Mouse (Mus musculus): Measurements from ENCODE around the gene Rasl11b. TPM values are rescaled to one million over a fixed set of nuclear protein-coding genes. Genes with fewer than 3 reads are reported as not detected.
A peak's percentile ranks its signal among the peaks of the same experiment; 100 is the strongest.

Gene Rasl11b
- total and polyA plus RNA-seq, 2 experiments from 2014 or later = 2.6 to 10.6 TPM

- Histone ChIP-seq H3K4me1 (ENCODE audit: insufficient read depth, low read length) (peaks cover 6% of the 10 kb centered on the region), H3K27ac (ENCODE audit: low read depth, low read length) (no peak overlapping the region), H3K4me2 (ENCODE audit: low read depth, low read length, poor library complexity, severe bottlenecking) (peak overlapping the region; percentile 93), H3K36me3 (ENCODE audit: insufficient read depth, low read length) (no peaks in the 10 kb centered on the region), H3K27me3 (ENCODE audit: insufficient read depth, low read length) (no peaks in the 10 kb centered on the region), H3K4me3 (ENCODE audit: low read depth, low read length) (peak overlapping the region; percentile 80; the same call in 1 of the 2 replicates), H3K9ac (replicated peaks; ENCODE audit: low read length, poor library complexity, severe bottlenecking) (no peak overlapping the region), H3K9me3 (ENCODE audit: low read length) (no peaks in the 10 kb centered on the region)
- ATAC-seq (ENCODE audit: low FRiP score) (no peak), DNase-seq (ENCODE audit: low spot score) (no peak)
- 7% methylated on average over 4 of the region's 4 CpGs for WGBS
- TF ChIP-seq CTCF (IDR thresholded peaks at IDR 0.05) = no peak
Observed at GRCm38 (mm10) chr5:74196307-74196618, 1.2 kb downstream of the Rasl11b start.

GRCm38 (mm10) chr5:74197541-74198330, 2.6 kb downstream of the Rasl11b start:
- DNase-seq (ENCODE audit: low spot score) = peak; percentile 44
- WGBS = 75% methylated on average over 22 of the region's 22 CpGs
- Histone ChIP-seq H3K27me3 (ENCODE audit: insufficient read depth, low read length) (no peaks in the 10 kb centered on the region), H3K9ac (replicated peaks; ENCODE audit: low read length, poor library complexity, severe bottlenecking) (no peak overlapping the region), H3K4me3 (ENCODE audit: low read depth, low read length) (no peak overlapping the region), H3K4me1 (ENCODE audit: insufficient read depth, low read length) (peaks cover 6% of the 10 kb centered on the region), H3K9me3 (ENCODE audit: low read length) (no peaks in the 10 kb centered on the region), H3K4me2 (ENCODE audit: low read depth, low read length, poor library complexity, severe bottlenecking) (no peak overlapping the region), H3K27ac (ENCODE audit: low read depth, low read length) (no peak overlapping the region), H3K36me3 (ENCODE audit: insufficient read depth, low read length) (no peaks in the 10 kb centered on the region)
- ATAC-seq (ENCODE audit: low FRiP score) = no peak
- TF ChIP-seq CTCF (IDR thresholded peaks at IDR 0.05) = no peak

GRCm38 (mm10) chr5:74198446-74198845, 3.4 kb downstream of the Rasl11b start:
- TF ChIP-seq CTCF (IDR thresholded peaks at IDR 0.05) = no peak
- no peaks in the 10 kb centered on the region for H3K27me3 ChIP-seq (ENCODE audit: insufficient read depth, low read length)
- H3K4me3 ChIP-seq (ENCODE audit: low read depth, low read length) = no peak overlapping the region
- H3K27ac ChIP-seq (ENCODE audit: low read depth, low read length) = no peak overlapping the region
- no peaks in the 10 kb centered on the region for H3K9me3 ChIP-seq (ENCODE audit: low read length)
- H3K36me3 ChIP-seq (ENCODE audit: insufficient read depth, low read length) = no peaks in the 10 kb centered on the region
- no peak overlapping the region for H3K9ac ChIP-seq (replicated peaks; ENCODE audit: low read length, poor library complexity, severe bottlenecking)
- ATAC-seq (ENCODE audit: low FRiP score) (no peak), DNase-seq (ENCODE audit: low spot score) (peak; percentile 67)
- H3K4me2 ChIP-seq (ENCODE audit: low read depth, low read length, poor library complexity, severe bottlenecking) = no peak overlapping the region
- 80% methylated on average over 11 of the region's 11 CpGs for WGBS
- peaks cover 6% of the 10 kb centered on the region for H3K4me1 ChIP-seq (ENCODE audit: insufficient read depth, low read length)

GRCm38 (mm10) chr5:74199793-74200192, 4.7 kb downstream of the Rasl11b start:
- no peak for ATAC-seq (ENCODE audit: low FRiP score)
- WGBS = 90% methylated on average over 13 of the region's 13 CpGs
- H3K4me1 ChIP-seq (ENCODE audit: insufficient read depth, low read length) = peaks cover 3% of the 10 kb centered on the region

GRCm38 (mm10) chr5:74200481-74200880, 5.4 kb downstream of the Rasl11b start:
- Histone ChIP-seq H3K9me3 (ENCODE audit: low read length) (no peaks in the 10 kb centered on the region), H3K27me3 (ENCODE audit: insufficient read depth, low read length) (no peaks in the 10 kb centered on the region), H3K4me2 (ENCODE audit: low read depth, low read length, poor library complexity, severe bottlenecking) (no peak overlapping the region), H3K27ac (ENCODE audit: low read depth, low read length) (no peak overlapping the region), H3K36me3 (ENCODE audit: insufficient read depth, low read length) (no peaks in the 10 kb centered on the region), H3K4me1 (ENCODE audit: insufficient read depth, low read length) (peaks cover 2% of the 10 kb centered on the region), H3K9ac (replicated peaks; ENCODE audit: low read length, poor library complexity, severe bottlenecking) (no peak overlapping the region), H3K4me3 (ENCODE audit: low read depth, low read length) (no peak overlapping the region)
- no peak for TF ChIP-seq CTCF (IDR thresholded peaks at IDR 0.05)
- DNase-seq (ENCODE audit: low spot score) (no peak), ATAC-seq (ENCODE audit: low FRiP score) (no peak)
- WGBS = 92% methylated on average over 8 of the region's 8 CpGs

More at GRCm38 (mm10) chr5:74199793-74200192, 4.7 kb downstream of the Rasl11b start:
- DNase-seq (ENCODE audit: low spot score) = no peak
- H3K4me2 ChIP-seq (ENCODE audit: low read depth, low read length, poor library complexity, severe bottlenecking) = no peak overlapping the region
- TF ChIP-seq CTCF (IDR thresholded peaks at IDR 0.05) = no peak
- H3K9me3 ChIP-seq (ENCODE audit: low read length) = no peaks in the 10 kb centered on the region
- H3K27ac ChIP-seq (ENCODE audit: low read depth, low read length) = no peak overlapping the region
- no peak overlapping the region for H3K9ac ChIP-seq (replicated peaks; ENCODE audit: low read length, poor library complexity, severe bottlenecking)
- no peaks in the 10 kb centered on the region for H3K36me3 ChIP-seq (ENCODE audit: insufficient read depth, low read length)
- no peak overlapping the region for H3K4me3 ChIP-seq (ENCODE audit: low read depth, low read length)
- no peaks in the 10 kb centered on the region for H3K27me3 ChIP-seq (ENCODE audit: insufficient read depth, low read length)

- no peaks in the 10 kb centered on the region for H3K27me3 ChIP-seq (ENCODE audit: insufficient read depth, low read length)
- ATAC-seq (ENCODE audit: low FRiP score) = 0 out of 2 replicates have a peak, but pooled peaks have one; percentile 5
Observed at GRCm38 (mm10) chr5:74201570-74202357, 6.7 kb downstream of the Rasl11b start.

More at GRCm38 (mm10) chr5:74201570-74202357, 6.7 kb downstream of the Rasl11b start:
- WGBS = 76% methylated on average over 10 of the region's 10 CpGs
- Histone ChIP-seq H3K4me1 (ENCODE audit: insufficient read depth, low read length) (no peaks in the 10 kb centered on the region), H3K4me2 (ENCODE audit: low read depth, low read length, poor library complexity, severe bottlenecking) (no peak overlapping the region), H3K9me3 (ENCODE audit: low read length) (no peaks in the 10 kb centered on the region), H3K4me3 (ENCODE audit: low read depth, low read length) (no peak overlapping the region), H3K36me3 (ENCODE audit: insufficient read depth, low read length) (no peaks in the 10 kb centered on the region), H3K9ac (replicated peaks; ENCODE audit: low read length, poor library complexity, severe bottlenecking) (no peak overlapping the region), H3K27ac (ENCODE audit: low read depth, low read length) (no peak overlapping the region)
- DNase-seq (ENCODE audit: low spot score) = peak; percentile 31
- TF ChIP-seq CTCF (IDR thresholded peaks at IDR 0.05) = no peak

Measured in midbrain, postnatal 0 days (tissue).